Mouse (Mus musculus): ENCODE results near the gene Ncf2. TPM values are rescaled to one million over a fixed set of nuclear protein-coding genes. Genes with fewer than 3 reads are reported as not detected.
"Not testable (repeated sequence)": the region's sequence is repeated elsewhere in the genome, so short reads cannot be mapped to it uniquely, and the experiment has no call there.

The Ncf2 gene
- 2.6 and 3.3 TPM in 2 replicates for polyA plus RNA-seq (2014; fragmentation: Nextera tagmentation; extraction: Ambion mirVana)

DNA sequence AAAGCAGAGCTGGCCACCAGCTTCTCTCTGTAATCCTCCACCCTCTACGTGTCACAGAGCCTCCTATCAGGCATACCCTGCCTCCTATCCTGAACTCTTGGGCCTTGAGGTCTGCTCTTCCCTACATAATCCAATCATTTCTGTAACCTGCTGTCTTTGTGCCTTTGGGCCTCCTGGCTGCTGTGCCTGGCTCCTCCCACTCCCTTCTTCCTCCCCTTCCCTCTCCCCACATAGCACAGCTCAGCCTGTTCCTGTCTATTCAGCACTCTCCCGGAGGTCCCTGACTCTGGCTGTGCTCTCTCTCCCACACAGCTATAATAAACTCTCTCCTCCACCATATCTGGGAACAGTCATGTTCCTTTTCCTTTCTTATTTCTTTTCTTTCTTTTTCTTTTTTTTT, at the start of gene Ncf2:
TSS of gene Ncf2 (plus strand) at position 298 of the 400 bp plus-strand sequence.
- DNase-seq (ENCODE audit: low spot score, missing footprints) (peak; percentile 61), ATAC-seq (ENCODE audit: low FRiP score) (no peak)
- Histone ChIP-seq H3K4me3 (ENCODE audit: low read depth, low read length) (no peak within 1 kb of the TSS), H3K9me3 (ENCODE audit: control insufficient read depth, low read length) (no peaks in the 10 kb centered on the region), H3K27me3 (ENCODE audit: control insufficient read depth, insufficient read depth, low read length) (no peaks in the 10 kb centered on the region), H3K4me2 (no peak within 1 kb of the TSS), H3K4me1 (ENCODE audit: control insufficient read depth, insufficient read depth, low read length) (no peaks in the 10 kb centered on the region), H3K27ac (ENCODE audit: low read depth, low read length) (no peak within 1 kb of the TSS), H3K9ac (ENCODE audit: low read length) (no peak within 1 kb of the TSS), H3K36me3 (ENCODE audit: control insufficient read depth, insufficient read depth, low read length) (no peaks in the 10 kb centered on the region)
- 10% methylated on average over 2 of the region's 2 CpGs for WGBS

DNA sequence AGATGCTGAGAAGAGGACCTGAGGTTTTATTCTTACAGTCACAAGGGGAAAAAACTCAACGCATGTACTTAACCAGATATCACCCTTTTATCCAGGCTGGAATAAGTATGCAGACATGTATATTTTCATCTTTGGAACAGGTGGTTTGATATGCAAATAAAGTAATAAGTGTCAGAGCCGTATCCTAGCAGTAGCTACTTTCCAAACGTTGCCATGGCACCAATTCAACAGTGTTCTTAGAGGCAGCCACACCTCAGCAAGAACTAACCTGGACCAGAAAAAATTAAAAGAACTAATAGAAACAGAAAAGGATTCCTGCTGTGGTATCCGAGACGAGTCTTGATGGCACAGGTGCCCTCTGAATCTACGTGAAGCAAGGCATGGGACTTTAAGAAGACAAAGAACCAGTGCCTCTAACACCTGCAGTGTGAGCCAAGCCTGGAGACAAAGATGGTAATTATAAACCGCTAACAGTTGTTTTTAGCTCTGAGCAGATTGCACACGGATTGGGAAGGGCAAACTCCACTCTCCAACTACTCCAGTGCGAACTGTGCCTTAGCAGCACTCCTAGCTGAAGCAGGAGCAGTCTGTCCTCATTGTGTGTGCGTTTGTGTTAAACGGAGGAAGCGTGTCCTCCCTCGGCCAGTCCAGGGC, 49.6 kb upstream of the Ncf2 start, which contains the start of gene Apobec4:
TSS of gene Apobec4 (plus strand) at position 240 of the 654 bp plus-strand sequence.
- Histone ChIP-seq H3K27ac (ENCODE audit: low read depth, low read length) (no peak within 1 kb of the TSS), H3K4me3 (ENCODE audit: low read depth, low read length) (no peak within 1 kb of the TSS), H3K36me3 (ENCODE audit: control insufficient read depth, insufficient read depth, low read length) (no peaks in the 10 kb centered on the region), H3K27me3 (ENCODE audit: control insufficient read depth, insufficient read depth, low read length) (no peaks in the 10 kb centered on the region), H3K4me1 (ENCODE audit: control insufficient read depth, insufficient read depth, low read length) (no peaks in the 10 kb centered on the region), H3K4me2 (no peak within 1 kb of the TSS), H3K9me3 (ENCODE audit: control insufficient read depth, low read length) (no peaks in the 10 kb centered on the region), H3K9ac (ENCODE audit: low read length) (no peak within 1 kb of the TSS)
- ATAC-seq (ENCODE audit: low FRiP score): no peak
- DNase-seq (ENCODE audit: low spot score, missing footprints): no peak
- 72% methylated on average over 13 of the region's 13 CpGs for WGBS

DNA sequence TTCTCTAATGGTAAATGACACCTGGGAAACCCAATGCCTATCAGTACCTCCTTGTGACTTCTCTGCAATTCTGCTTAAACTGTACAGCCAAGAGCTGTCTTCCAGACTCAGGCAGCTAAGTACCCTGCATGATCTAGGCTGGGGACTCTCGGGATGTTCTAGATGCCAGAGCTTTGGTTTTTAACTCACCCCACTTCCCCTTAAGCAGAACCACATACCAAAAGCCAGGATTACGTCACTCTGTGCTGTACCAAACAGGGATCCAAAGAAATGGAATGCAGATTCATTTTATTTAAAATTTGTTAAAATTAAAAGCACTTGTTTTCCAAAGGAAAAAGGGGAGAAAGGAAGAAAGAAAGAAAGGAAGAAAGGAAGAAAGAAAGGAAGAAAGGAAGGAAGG, 38.2 kb upstream of the Ncf2 start:
- WGBS: 86% methylated on average over 2 of the region's 2 CpGs
- Histone ChIP-seq H3K27ac (ENCODE audit: low read depth, low read length) (no peak overlapping the region), H3K4me3 (ENCODE audit: low read depth, low read length) (no peak overlapping the region), H3K9ac (ENCODE audit: low read length) (no peak overlapping the region), H3K9me3 (ENCODE audit: control insufficient read depth, low read length) (no peaks in the 10 kb centered on the region), H3K4me1 (ENCODE audit: control insufficient read depth, insufficient read depth, low read length) (no peaks in the 10 kb centered on the region), H3K36me3 (ENCODE audit: control insufficient read depth, insufficient read depth, low read length) (no peaks in the 10 kb centered on the region), H3K4me2 (no peak overlapping the region), H3K27me3 (ENCODE audit: control insufficient read depth, insufficient read depth, low read length) (peaks cover 5% of the 10 kb centered on the region)
- ATAC-seq (ENCODE audit: low FRiP score) (no peak), DNase-seq (ENCODE audit: low spot score, missing footprints) (no peak)

DNA sequence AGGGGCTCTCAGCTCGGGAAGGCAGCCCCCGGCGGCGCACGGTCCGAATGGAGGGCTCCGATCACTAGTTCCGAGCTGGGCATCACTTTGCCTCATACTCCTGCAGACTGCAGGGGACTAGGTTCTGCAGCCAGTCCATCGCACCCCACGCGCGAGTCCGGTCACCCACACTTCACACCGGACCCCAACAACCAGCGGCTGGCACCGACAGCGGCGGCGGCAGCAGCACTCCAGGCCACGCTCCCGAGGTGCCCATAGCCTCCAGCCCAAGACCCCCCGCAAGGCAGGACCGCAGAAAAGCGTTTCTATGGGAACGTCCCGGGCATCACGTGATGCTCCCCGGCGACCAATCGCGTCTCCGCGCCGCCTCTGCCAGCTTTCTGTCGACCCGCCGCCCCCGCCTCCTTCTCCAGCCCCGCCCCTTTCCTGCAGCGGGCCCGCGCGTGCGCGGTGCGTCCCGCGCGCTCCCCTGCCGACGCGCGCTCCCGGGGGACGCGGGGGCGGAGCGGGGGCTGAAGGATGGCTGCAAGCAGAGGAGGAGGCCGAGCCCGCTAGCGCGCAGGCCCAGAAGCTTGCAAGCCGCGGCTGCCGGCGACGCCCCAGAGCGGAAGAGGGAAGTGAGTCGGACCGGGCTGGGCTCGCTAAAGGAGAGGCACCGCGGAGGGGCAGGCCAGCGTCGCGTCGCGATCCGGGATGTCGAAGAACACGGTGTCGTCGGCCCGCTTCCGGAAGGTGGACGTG, 33.8 kb upstream of the Ncf2 start, which contains the start of the genes Rgl1 and Arpc5:
TSS of gene Rgl1 (minus strand) at position 320 of the 741 bp plus-strand sequence.
TSS of gene Arpc5 (plus strand) at position 511 of the 741 bp plus-strand sequence.
- Histone ChIP-seq H3K4me3 (ENCODE audit: low read depth, low read length) (peak within 1 kb of the TSS; percentile 95), H3K4me2 (peak within 1 kb of the TSS; percentile 89), H3K27me3 (ENCODE audit: control insufficient read depth, insufficient read depth, low read length) (peaks cover 5% of the 10 kb centered on the region), H3K9me3 (ENCODE audit: control insufficient read depth, low read length) (no peaks in the 10 kb centered on the region), H3K27ac (ENCODE audit: low read depth, low read length) (peak within 1 kb of the TSS; percentile 57), H3K36me3 (ENCODE audit: control insufficient read depth, insufficient read depth, low read length) (0 out of 2 replicates have a peak, but pooled peaks cover 2% of the 10 kb centered on the region), H3K9ac (ENCODE audit: low read length) (peak within 1 kb of the TSS; percentile 88), H3K4me1 (ENCODE audit: control insufficient read depth, insufficient read depth, low read length) (peaks cover 2% of the 10 kb centered on the region; the same call in 1 of the 2 replicates)
- under 1% methylated on average over 85 of the region's 86 CpGs for WGBS
- ATAC-seq (ENCODE audit: low FRiP score) (peak; percentile 97), DNase-seq (ENCODE audit: low spot score, missing footprints) (peak; percentile 100)

DNA sequence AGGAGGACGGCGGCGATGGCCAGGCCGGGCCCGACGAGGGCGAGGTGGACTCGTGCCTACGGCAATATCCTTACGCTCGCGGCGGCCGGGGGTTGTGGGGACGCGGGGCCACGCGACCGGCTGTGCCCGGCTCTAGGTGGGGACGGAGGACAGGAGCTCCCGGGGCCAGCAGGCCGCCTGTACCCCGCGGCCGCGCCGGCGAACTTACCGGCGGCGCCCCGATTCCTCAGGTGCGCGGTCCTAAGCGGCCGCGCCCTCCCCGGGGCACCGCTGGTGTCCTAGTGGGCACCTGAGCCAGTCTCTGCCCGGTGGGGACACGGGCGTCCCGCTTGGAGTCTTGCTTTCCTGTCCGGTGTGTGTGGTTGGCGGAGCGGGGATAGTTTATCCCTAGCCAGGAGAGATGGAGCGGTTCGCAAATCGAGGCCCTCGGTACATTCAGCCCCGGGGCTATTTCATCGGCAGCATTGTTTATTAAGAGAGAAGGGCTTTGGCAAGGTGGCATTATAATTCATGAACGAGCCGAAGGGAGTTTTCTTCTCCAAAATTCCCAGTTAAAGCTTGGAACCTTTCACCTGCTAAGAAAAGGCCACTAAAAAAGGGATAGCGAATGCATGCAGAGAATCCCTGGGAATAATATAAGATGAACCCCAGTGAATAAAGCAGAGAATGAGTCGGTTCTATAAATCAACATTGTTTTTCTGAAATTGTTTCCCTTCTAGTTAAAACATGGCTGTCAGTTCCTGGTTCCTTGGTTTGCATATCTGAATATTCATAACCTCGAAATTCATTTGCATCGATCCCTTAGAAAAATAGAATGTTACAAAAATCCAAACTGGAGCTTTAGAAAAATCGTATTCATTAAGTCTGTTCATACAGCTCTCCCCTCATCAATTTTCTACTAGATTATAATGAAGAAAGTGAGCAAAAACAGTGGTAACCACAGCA, 32.9 kb upstream of the Ncf2 start:
- Histone ChIP-seq H3K27ac (ENCODE audit: low read depth, low read length) (peak overlapping the region; percentile 57), H3K9me3 (ENCODE audit: control insufficient read depth, low read length) (no peaks in the 10 kb centered on the region), H3K9ac (ENCODE audit: low read length) (peak overlapping the region; percentile 88), H3K4me1 (ENCODE audit: control insufficient read depth, insufficient read depth, low read length) (peaks cover 2% of the 10 kb centered on the region; the same call in 1 of the 2 replicates), H3K4me3 (ENCODE audit: low read depth, low read length) (peak overlapping the region; percentile 95), H3K36me3 (ENCODE audit: control insufficient read depth, insufficient read depth, low read length) (0 out of 2 replicates have a peak, but pooled peaks cover 2% of the 10 kb centered on the region), H3K27me3 (ENCODE audit: control insufficient read depth, insufficient read depth, low read length) (peaks cover 5% of the 10 kb centered on the region), H3K4me2 (peak overlapping the region; percentile 85)
- peak; percentile 94 for DNase-seq (ENCODE audit: low spot score, missing footprints)
- peak; percentile 74 for ATAC-seq (ENCODE audit: low FRiP score)
- WGBS: under 1% methylated on average over 55 of the region's 60 CpGs

DNA sequence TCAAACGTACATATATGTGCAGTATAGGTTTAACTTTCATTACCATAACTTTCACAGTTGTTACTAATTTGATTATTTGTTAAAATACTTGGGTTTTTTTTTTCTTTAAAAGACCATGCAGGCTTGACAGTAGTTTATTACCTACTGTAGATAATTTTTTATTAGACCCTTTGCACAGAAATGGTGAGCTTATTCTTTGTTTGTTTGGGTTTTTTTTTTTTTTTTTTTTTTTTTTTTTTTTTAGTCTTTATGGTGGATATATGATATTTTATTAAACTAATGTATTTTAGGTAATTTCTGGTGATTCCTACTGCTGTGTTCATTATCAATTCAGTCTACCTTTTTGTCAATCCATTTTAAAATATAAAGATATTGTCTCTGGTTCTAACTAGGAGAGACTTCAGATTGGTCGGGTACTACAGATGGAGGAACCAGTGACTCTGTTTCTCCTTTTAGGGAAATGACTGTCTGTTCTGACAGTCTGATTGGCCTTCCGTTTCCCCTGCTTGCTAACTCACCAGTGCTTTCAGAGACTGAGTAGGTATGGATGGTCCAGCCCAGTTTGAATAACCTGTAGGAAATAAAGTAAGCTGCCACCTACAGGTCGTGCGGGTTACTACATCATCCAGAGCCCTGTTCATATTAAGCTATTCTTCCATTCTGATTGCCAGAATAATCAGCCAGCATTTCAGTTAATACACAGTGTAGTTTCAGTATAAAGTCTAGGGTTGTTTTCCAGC, 32.1 kb upstream of the Ncf2 start:
- no peak for ATAC-seq (ENCODE audit: low FRiP score)
- peak overlapping the region; percentile 85 for H3K4me2 ChIP-seq
- 10% methylated on average over 5 of the region's 5 CpGs for WGBS
- peaks cover 5% of the 10 kb centered on the region for H3K27me3 ChIP-seq (ENCODE audit: control insufficient read depth, insufficient read depth, low read length)
- peaks cover 2% of the 10 kb centered on the region; the same call in 1 of the 2 replicates for H3K36me3 ChIP-seq (ENCODE audit: control insufficient read depth, insufficient read depth, low read length)
- peaks cover 2% of the 10 kb centered on the region; the same call in 1 of the 2 replicates for H3K4me1 ChIP-seq (ENCODE audit: control insufficient read depth, insufficient read depth, low read length)
- H3K9me3 ChIP-seq (ENCODE audit: control insufficient read depth, low read length): no peaks in the 10 kb centered on the region
- peak; percentile 98 for DNase-seq (ENCODE audit: low spot score, missing footprints)
- no peak overlapping the region for H3K9ac ChIP-seq (ENCODE audit: low read length)
- no peak overlapping the region for H3K27ac ChIP-seq (ENCODE audit: low read depth, low read length)
- no peak overlapping the region for H3K4me3 ChIP-seq (ENCODE audit: low read depth, low read length)

DNA sequence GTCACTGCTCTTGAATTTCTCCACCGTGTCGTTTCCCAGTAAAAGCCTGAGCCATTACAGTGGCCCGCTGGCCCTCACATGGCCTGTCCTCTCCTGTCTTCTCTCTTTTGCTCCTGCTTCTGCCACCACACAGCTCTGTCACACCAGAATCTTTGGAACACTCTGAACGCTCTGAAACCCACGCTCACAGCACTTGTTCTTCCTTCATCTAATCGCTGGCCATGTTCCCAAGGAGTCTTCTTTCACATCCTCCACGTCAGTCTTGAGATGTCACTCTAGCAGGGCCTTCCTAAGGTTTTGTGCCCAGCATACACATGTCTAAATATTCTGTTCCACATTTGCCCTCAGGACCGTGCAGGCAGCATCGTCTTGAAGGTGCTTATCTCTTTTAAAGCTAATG, 29.0 kb upstream of the Ncf2 start:
- Histone ChIP-seq H3K36me3 (ENCODE audit: control insufficient read depth, insufficient read depth, low read length) (peaks cover 2% of the 10 kb centered on the region; the same call in 1 of the 2 replicates), H3K27ac (ENCODE audit: low read depth, low read length) (no peak overlapping the region), H3K9me3 (ENCODE audit: control insufficient read depth, low read length) (no peaks in the 10 kb centered on the region), H3K27me3 (ENCODE audit: control insufficient read depth, insufficient read depth, low read length) (no peaks in the 10 kb centered on the region), H3K4me3 (ENCODE audit: low read depth, low read length) (no peak overlapping the region), H3K9ac (ENCODE audit: low read length) (no peak overlapping the region), H3K4me2 (no peak overlapping the region), H3K4me1 (ENCODE audit: control insufficient read depth, insufficient read depth, low read length) (peaks cover 2% of the 10 kb centered on the region; the same call in 1 of the 2 replicates)
- DNase-seq (ENCODE audit: low spot score, missing footprints) (no peak), ATAC-seq (ENCODE audit: low FRiP score) (no peak)
- WGBS: 91% methylated on average over 9 of the region's 9 CpGs

DNA sequence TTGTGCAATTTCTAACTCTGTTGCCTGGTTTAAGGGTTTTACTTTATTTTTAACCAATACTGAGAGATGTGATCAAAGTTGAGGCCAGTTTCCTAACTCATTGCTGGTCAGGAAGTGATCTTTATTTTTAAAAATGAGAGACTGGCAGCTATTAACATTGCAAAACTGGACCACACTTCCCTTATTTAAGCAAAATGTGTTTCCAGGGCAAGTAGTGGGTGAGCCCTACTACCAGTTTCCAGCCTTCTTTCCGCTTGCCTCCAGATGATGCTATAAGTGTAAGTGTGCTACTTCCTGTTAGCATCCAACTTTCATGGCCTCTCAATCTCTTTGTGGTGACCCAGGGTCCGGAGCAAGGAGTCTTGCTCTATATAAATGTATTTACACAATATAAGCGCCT, 25.4 kb upstream of the Ncf2 start:
- not testable (repeated sequence) for ATAC-seq (ENCODE audit: low FRiP score)

More for the DNA sequence above, 25.4 kb upstream of the Ncf2 start:
- H3K9ac ChIP-seq (ENCODE audit: low read length); H3K27me3 ChIP-seq (ENCODE audit: control insufficient read depth, insufficient read depth, low read length); H3K36me3 ChIP-seq (ENCODE audit: control insufficient read depth, insufficient read depth, low read length); H3K9me3 ChIP-seq (ENCODE audit: control insufficient read depth, low read length); H3K27ac ChIP-seq (ENCODE audit: low read depth, low read length); H3K4me3 ChIP-seq (ENCODE audit: low read depth, low read length); H3K4me1 ChIP-seq (ENCODE audit: control insufficient read depth, insufficient read depth, low read length); DNase-seq (ENCODE audit: low spot score, missing footprints); H3K4me2 ChIP-seq: not testable (repeated sequence)
- 94% methylated on average over 3 of the region's 3 CpGs for WGBS

All from midbrain, embryonic 11.5 days (tissue).